Mouse (Mus musculus) lung, postnatal 10 days (tissue): Measurements from ENCODE around the gene Rfc4.

Experiments used
- DNase-seq: peaks from one replicate; pipeline ENCODE4 v3.0.0; 2021

The Rfc4 gene

GRCm38 (mm10) chr16:23132336-23132735 is 4.8 kb upstream of the Rfc4 start:
- no peak for DNase-seq

- no peak for DNase-seq
Measured at GRCm38 (mm10) chr16:23130303-23130702, 2.8 kb upstream of the Rfc4 start.

- no peak for DNase-seq
Measured at GRCm38 (mm10) chr16:23127311-23127672, 245 bp downstream of the Rfc4 start.

GRCm38 (mm10) chr16:23124398-23124797 is 3.1 kb downstream of the Rfc4 start:
- DNase-seq: no peak

- no peak for DNase-seq
Measured at GRCm38 (mm10) chr16:23123104-23123503, 4.4 kb downstream of the Rfc4 start.

- no peak for DNase-seq
Measured at GRCm38 (mm10) chr16:23122446-23122845, 5.1 kb downstream of the Rfc4 start.

- DNase-seq: no peak
Measured at GRCm38 (mm10) chr16:23117173-23117572, 10.4 kb downstream of the Rfc4 start.

- DNase-seq: no peak
Measured at GRCm38 (mm10) chr16:23115486-23115885, 12.1 kb downstream of the Rfc4 start.

GRCm38 (mm10) chr16:23114339-23115171 is 13.0 kb downstream of the Rfc4 start:
- DNase-seq: no peak

GRCm38 (mm10) chr16:23113903-23114302 is 13.6 kb downstream of the Rfc4 start:
- DNase-seq: no peak

GRCm38 (mm10) chr16:23112861-23113435 is 14.6 kb downstream of the Rfc4 start:
- DNase-seq: no peak

GRCm38 (mm10) chr16:23112348-23112747 is 15.2 kb downstream of the Rfc4 start:
- DNase-seq: no peak

- no peak for DNase-seq
Measured at GRCm38 (mm10) chr16:23109350-23110280, 17.9 kb downstream of the Rfc4 start.

GRCm38 (mm10) chr16:23108943-23109342 is 18.6 kb downstream of the Rfc4 start:
- no peak for DNase-seq

- DNase-seq: peak; percentile 93
Measured at GRCm38 (mm10) chr16:23107946-23108759, 19.4 kb downstream of the Rfc4 start.

GRCm38 (mm10) chr16:23107231-23107942 is 20.1 kb downstream of the Rfc4 start, which contains the start of gene Eif4a2:
Gene Eif4a2, plus strand, starts transcription at chr16:23107444.
- DNase-seq: peak; percentile 94

- DNase-seq: no peak
Measured at GRCm38 (mm10) chr16:23106121-23106520, 21.4 kb downstream of the Rfc4 start.

- DNase-seq: no peak
Measured at GRCm38 (mm10) chr16:23103841-23104240, 23.7 kb downstream of the Rfc4 start.

- DNase-seq: no peak
Measured at GRCm38 (mm10) chr16:23103038-23103745, 24.3 kb downstream of the Rfc4 start.

GRCm38 (mm10) chr16:23102340-23103037 is 25.0 kb downstream of the Rfc4 start:
- DNase-seq: no peak
